Mouse (Mus musculus): Measurements from ENCODE around the gene Ovch2. TPM values are rescaled to one million over a fixed set of nuclear protein-coding genes. Genes with fewer than 3 reads are reported as not detected.

Ovch2 gene
- polyA plus RNA-seq, 1 experiment from 2014 or later = not detected

DNA sequence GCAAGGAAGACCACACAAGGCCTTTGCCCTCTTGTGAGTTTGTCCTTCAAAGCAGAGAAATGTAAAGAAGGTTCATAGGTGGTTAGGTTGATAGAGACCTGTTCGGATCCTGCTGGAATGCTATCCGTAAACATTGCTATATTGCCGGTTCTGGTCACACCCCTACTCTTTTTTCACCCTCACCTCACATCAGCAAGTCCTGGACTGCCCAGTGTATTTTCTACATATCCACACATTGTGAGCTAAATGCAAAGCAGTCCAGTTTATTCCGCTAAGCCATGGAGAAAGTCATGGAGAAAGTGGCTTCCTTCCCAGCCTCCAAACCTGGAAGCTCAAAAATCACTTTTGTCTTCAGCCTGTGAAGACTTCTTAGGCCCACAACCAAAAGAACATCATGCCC, 51.3 kb downstream of the Ovch2 start:
- H3K27me3 ChIP-seq (ENCODE audit: control insufficient read depth, insufficient read depth, low read length) = no peaks in the 10 kb centered on the region
- no peak for DNase-seq (ENCODE audit: low spot score)
- H3K4me2 ChIP-seq (ENCODE audit: low read depth, low read length, severe bottlenecking) = no peak overlapping the region
- H3K4me1 ChIP-seq (replicated peaks; ENCODE audit: control insufficient read depth, insufficient read depth, low read length) = no peaks in the 10 kb centered on the region
- no peak overlapping the region for H3K4me3 ChIP-seq (ENCODE audit: low read depth, low read length)
- no peak overlapping the region for H3K9ac ChIP-seq (ENCODE audit: low read length)
- ATAC-seq (replicated peaks; ENCODE audit: low FRiP score) = no peak
- H3K36me3 ChIP-seq (ENCODE audit: control insufficient read depth, insufficient read depth, low read length) = no peaks in the 10 kb centered on the region
- H3K27ac ChIP-seq (ENCODE audit: low read depth, low read length) = no peak overlapping the region
- no peaks in the 10 kb centered on the region for H3K9me3 ChIP-seq (ENCODE audit: control insufficient read depth, low read length)
- 88% methylated on average over 4 of the region's 4 CpGs for WGBS

DNA sequence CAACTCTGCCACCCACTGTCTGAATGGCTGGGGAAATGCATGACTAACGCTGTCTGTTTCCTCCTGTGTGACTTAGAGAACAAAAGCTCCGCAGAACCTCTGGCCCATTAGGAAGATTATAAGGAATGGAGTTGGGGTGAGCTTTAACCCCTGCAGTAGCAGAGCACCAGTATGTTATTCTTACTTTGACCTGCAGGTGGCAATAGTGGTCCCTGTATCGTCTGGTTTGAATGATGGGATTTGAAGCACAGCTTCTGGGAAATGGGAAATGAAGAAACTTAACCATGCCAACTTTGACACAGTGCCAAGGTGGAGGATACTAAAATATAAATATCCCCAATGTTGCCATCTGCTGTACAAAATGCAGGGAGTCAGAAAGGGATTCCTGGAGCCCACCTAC, 51.7 kb downstream of the Ovch2 start:
- DNase-seq (ENCODE audit: low spot score) = peak; percentile 57
- ATAC-seq (replicated peaks; ENCODE audit: low FRiP score) = peak; percentile 56
- Histone ChIP-seq H3K4me3 (ENCODE audit: low read depth, low read length) (no peak overlapping the region), H3K4me1 (replicated peaks; ENCODE audit: control insufficient read depth, insufficient read depth, low read length) (no peaks in the 10 kb centered on the region), H3K27me3 (ENCODE audit: control insufficient read depth, insufficient read depth, low read length) (no peaks in the 10 kb centered on the region), H3K9me3 (ENCODE audit: control insufficient read depth, low read length) (no peaks in the 10 kb centered on the region), H3K27ac (ENCODE audit: low read depth, low read length) (no peak overlapping the region), H3K36me3 (ENCODE audit: control insufficient read depth, insufficient read depth, low read length) (no peaks in the 10 kb centered on the region), H3K4me2 (ENCODE audit: low read depth, low read length, severe bottlenecking) (no peak overlapping the region), H3K9ac (ENCODE audit: low read length) (no peak overlapping the region)
- WGBS = 3% methylated on average over 3 of the region's 3 CpGs

GRCm38 (mm10) chr7:107747954-107748353, 53.1 kb downstream of the Ovch2 start:
- Histone ChIP-seq H3K36me3 (ENCODE audit: control insufficient read depth, insufficient read depth, low read length) (no peaks in the 10 kb centered on the region), H3K27ac (ENCODE audit: low read depth, low read length) (no peak overlapping the region), H3K4me2 (ENCODE audit: low read depth, low read length, severe bottlenecking) (no peak overlapping the region), H3K4me1 (replicated peaks; ENCODE audit: control insufficient read depth, insufficient read depth, low read length) (no peaks in the 10 kb centered on the region), H3K27me3 (ENCODE audit: control insufficient read depth, insufficient read depth, low read length) (no peaks in the 10 kb centered on the region), H3K4me3 (ENCODE audit: low read depth, low read length) (no peak overlapping the region), H3K9me3 (ENCODE audit: control insufficient read depth, low read length) (no peaks in the 10 kb centered on the region), H3K9ac (ENCODE audit: low read length) (no peak overlapping the region)
- peak; percentile 37; the same call in 1 of the 2 replicates for ATAC-seq (replicated peaks; ENCODE audit: low FRiP score)
- DNase-seq (ENCODE audit: low spot score) = peak; percentile 80
- 21% methylated on average over 2 of the region's 2 CpGs for WGBS

DNA sequence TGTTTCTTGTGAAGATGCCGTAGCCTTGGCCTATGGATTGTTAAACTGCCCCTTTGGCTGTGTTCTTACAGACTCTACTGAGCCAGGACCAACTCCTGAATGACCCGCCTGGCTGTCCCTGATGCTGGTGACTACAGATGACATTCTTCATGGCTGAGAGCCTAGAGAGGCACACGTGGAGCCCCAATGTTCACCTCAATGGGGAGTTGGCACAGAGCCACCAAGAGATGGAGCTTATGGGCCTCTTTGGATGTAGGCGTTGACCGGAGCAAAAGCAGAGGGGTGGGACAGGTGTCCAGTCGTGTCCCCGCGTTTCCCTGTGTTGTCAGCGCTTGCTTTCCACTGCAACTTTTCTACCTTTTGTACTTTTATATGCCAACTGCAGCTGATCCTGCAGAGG, 53.5 kb downstream of the Ovch2 start:
- no peak overlapping the region for H3K4me3 ChIP-seq (ENCODE audit: low read depth, low read length)
- no peaks in the 10 kb centered on the region for H3K9me3 ChIP-seq (ENCODE audit: control insufficient read depth, low read length)
- H3K4me2 ChIP-seq (ENCODE audit: low read depth, low read length, severe bottlenecking) = no peak overlapping the region
- no peak overlapping the region for H3K9ac ChIP-seq (ENCODE audit: low read length)
- H3K27me3 ChIP-seq (ENCODE audit: control insufficient read depth, insufficient read depth, low read length) = no peaks in the 10 kb centered on the region
- no peak for DNase-seq (ENCODE audit: low spot score)
- ATAC-seq (replicated peaks; ENCODE audit: low FRiP score) = no peak
- no peaks in the 10 kb centered on the region for H3K4me1 ChIP-seq (replicated peaks; ENCODE audit: control insufficient read depth, insufficient read depth, low read length)
- H3K36me3 ChIP-seq (ENCODE audit: control insufficient read depth, insufficient read depth, low read length) = no peaks in the 10 kb centered on the region
- H3K27ac ChIP-seq (ENCODE audit: low read depth, low read length) = no peak overlapping the region
- 91% methylated on average over 9 of the region's 9 CpGs for WGBS

GRCm38 (mm10) chr7:107746036-107746435, 55.0 kb downstream of the Ovch2 start:
- no peak overlapping the region for H3K4me3 ChIP-seq (ENCODE audit: low read depth, low read length)
- 94% methylated on average over 8 of the region's 8 CpGs for WGBS
- H3K27ac ChIP-seq (ENCODE audit: low read depth, low read length) = no peak overlapping the region
- no peak overlapping the region for H3K4me2 ChIP-seq (ENCODE audit: low read depth, low read length, severe bottlenecking)
- ATAC-seq (replicated peaks; ENCODE audit: low FRiP score) (no peak), DNase-seq (ENCODE audit: low spot score) (no peak)
- H3K4me1 ChIP-seq (replicated peaks; ENCODE audit: control insufficient read depth, insufficient read depth, low read length) = no peaks in the 10 kb centered on the region
- no peak overlapping the region for H3K9ac ChIP-seq (ENCODE audit: low read length)
- H3K27me3 ChIP-seq (ENCODE audit: control insufficient read depth, insufficient read depth, low read length) = no peaks in the 10 kb centered on the region
- no peaks in the 10 kb centered on the region for H3K9me3 ChIP-seq (ENCODE audit: control insufficient read depth, low read length)
- no peaks in the 10 kb centered on the region for H3K36me3 ChIP-seq (ENCODE audit: control insufficient read depth, insufficient read depth, low read length)

- no peaks in the 10 kb centered on the region for H3K27me3 ChIP-seq (ENCODE audit: control insufficient read depth, insufficient read depth, low read length)
- no peak overlapping the region for H3K4me2 ChIP-seq (ENCODE audit: low read depth, low read length, severe bottlenecking)
- no peak overlapping the region for H3K9ac ChIP-seq (ENCODE audit: low read length)
- no peak overlapping the region for H3K27ac ChIP-seq (ENCODE audit: low read depth, low read length)
- H3K4me3 ChIP-seq (ENCODE audit: low read depth, low read length) = no peak overlapping the region
- H3K9me3 ChIP-seq (ENCODE audit: control insufficient read depth, low read length) = no peaks in the 10 kb centered on the region
- no peak for DNase-seq (ENCODE audit: low spot score)
- ATAC-seq (replicated peaks; ENCODE audit: low FRiP score) = no peak
- H3K4me1 ChIP-seq (replicated peaks; ENCODE audit: control insufficient read depth, insufficient read depth, low read length) = no peaks in the 10 kb centered on the region
- WGBS = 85% methylated on average over 2 of the region's 2 CpGs
- no peaks in the 10 kb centered on the region for H3K36me3 ChIP-seq (ENCODE audit: control insufficient read depth, insufficient read depth, low read length)
These were observed 55.9 kb downstream of the Ovch2 start for GRCm38 (mm10) chr7:107745111-107745510.

- WGBS = 93% methylated on average over 4 of the region's 4 CpGs
- Histone ChIP-seq H3K9me3 (ENCODE audit: control insufficient read depth, low read length) (no peaks in the 10 kb centered on the region), H3K27ac (ENCODE audit: low read depth, low read length) (no peak overlapping the region), H3K27me3 (ENCODE audit: control insufficient read depth, insufficient read depth, low read length) (no peaks in the 10 kb centered on the region), H3K9ac (ENCODE audit: low read length) (no peak overlapping the region), H3K36me3 (ENCODE audit: control insufficient read depth, insufficient read depth, low read length) (no peaks in the 10 kb centered on the region), H3K4me2 (ENCODE audit: low read depth, low read length, severe bottlenecking) (no peak overlapping the region), H3K4me1 (replicated peaks; ENCODE audit: control insufficient read depth, insufficient read depth, low read length) (no peaks in the 10 kb centered on the region), H3K4me3 (ENCODE audit: low read depth, low read length) (no peak overlapping the region)
- DNase-seq (ENCODE audit: low spot score) = no peak
- ATAC-seq (replicated peaks; ENCODE audit: low FRiP score) = no peak
These were observed 56.6 kb downstream of the Ovch2 start for GRCm38 (mm10) chr7:107744454-107744853.

DNA sequence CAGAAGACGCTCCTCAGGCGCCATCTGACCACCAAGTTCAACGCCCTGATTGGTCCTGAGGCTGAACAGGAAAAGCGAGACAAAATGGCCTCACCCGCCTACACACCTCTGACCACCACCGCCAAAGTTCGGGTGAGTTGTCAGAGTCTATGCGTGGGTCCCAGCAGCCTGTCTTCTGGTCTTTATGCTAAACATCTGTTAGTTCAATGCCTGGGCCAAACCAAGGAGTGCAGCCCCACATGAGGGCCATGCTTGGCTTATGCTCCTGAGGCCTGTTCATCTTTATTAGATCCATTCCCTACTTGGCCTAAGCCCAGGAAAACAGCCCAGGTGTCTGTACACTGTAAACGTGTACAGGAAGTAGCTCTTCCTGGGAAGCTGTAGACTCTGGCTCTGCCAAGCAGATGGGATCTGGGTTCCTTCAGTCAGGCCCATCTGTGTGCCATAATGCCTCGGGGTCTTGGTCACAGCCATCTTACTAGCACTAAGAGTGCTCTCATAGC, 58.0 kb downstream of the Ovch2 start:
- Histone ChIP-seq H3K9ac (ENCODE audit: low read length) (no peak overlapping the region), H3K4me1 (replicated peaks; ENCODE audit: control insufficient read depth, insufficient read depth, low read length) (no peaks in the 10 kb centered on the region), H3K36me3 (ENCODE audit: control insufficient read depth, insufficient read depth, low read length) (no peaks in the 10 kb centered on the region), H3K4me2 (ENCODE audit: low read depth, low read length, severe bottlenecking) (no peak overlapping the region), H3K9me3 (ENCODE audit: control insufficient read depth, low read length) (no peaks in the 10 kb centered on the region), H3K27ac (ENCODE audit: low read depth, low read length) (no peak overlapping the region), H3K27me3 (ENCODE audit: control insufficient read depth, insufficient read depth, low read length) (no peaks in the 10 kb centered on the region), H3K4me3 (ENCODE audit: low read depth, low read length) (no peak overlapping the region)
- 92% methylated on average over 10 of the region's 10 CpGs for WGBS
- ATAC-seq (replicated peaks; ENCODE audit: low FRiP score) (no peak), DNase-seq (ENCODE audit: low spot score) (peak; percentile 40)

DNA sequence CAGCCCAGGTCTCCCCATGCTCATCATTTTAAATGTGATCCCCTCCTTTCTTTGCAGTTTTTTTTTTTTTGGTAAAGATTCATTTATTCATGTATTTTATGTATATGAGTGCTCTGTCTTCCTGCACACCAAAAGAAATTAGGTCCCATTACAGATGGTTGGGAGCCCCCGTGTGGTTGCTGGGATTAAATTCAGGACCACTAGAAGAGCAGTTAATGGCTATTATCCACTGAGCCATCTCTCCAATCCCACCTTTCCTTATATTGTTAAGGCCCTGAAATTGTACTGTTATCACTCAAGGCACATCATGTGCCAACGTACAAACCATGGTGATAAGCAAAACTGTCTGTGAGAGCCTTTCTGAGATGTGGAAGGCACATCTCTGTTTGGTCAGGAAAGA, 62.3 kb downstream of the Ovch2 start:
- 51% methylated on average over 2 of the region's 2 CpGs for WGBS
- no peak overlapping the region for H3K27ac ChIP-seq (ENCODE audit: low read depth, low read length)
- H3K9ac ChIP-seq (ENCODE audit: low read length) = no peak overlapping the region
- H3K27me3 ChIP-seq (ENCODE audit: control insufficient read depth, insufficient read depth, low read length) = no peaks in the 10 kb centered on the region
- no peak overlapping the region for H3K4me2 ChIP-seq (ENCODE audit: low read depth, low read length, severe bottlenecking)
- peak; percentile 57 for DNase-seq (ENCODE audit: low spot score)
- no peaks in the 10 kb centered on the region for H3K9me3 ChIP-seq (ENCODE audit: control insufficient read depth, low read length)
- H3K36me3 ChIP-seq (ENCODE audit: control insufficient read depth, insufficient read depth, low read length) = no peaks in the 10 kb centered on the region
- H3K4me1 ChIP-seq (replicated peaks; ENCODE audit: control insufficient read depth, insufficient read depth, low read length) = no peaks in the 10 kb centered on the region
- no peak for ATAC-seq (replicated peaks; ENCODE audit: low FRiP score)
- no peak overlapping the region for H3K4me3 ChIP-seq (ENCODE audit: low read depth, low read length)

Measured in forebrain, embryonic 11.5 days (tissue).